Mouse (Mus musculus) embryonic facial prominence, embryonic 14.5 days (tissue): ENCODE data around the gene Zfp106. TPM values are rescaled to one million over a fixed set of nuclear protein-coding genes. Genes with fewer than 3 reads are reported as not detected.

Source experiments
- ATAC-seq: fragments of 200-750 bp; cut with Nextera tagmentation; 2 replicates; pipeline ENCODE4 v1.8.0; 2017; ENCODE audit warnings: low read depth, moderate number of reproducible peaks, moderate TSS enrichment
- DNase-seq: peaks from one replicate; pipeline ENCODE4 v3.0.0-alpha.2; 2015; ENCODE audit warnings: low spot score
- H3K27ac ChIP-seq: fragments of 300-500 bp; sonication (generic); replicated peaks from 2 replicates; pipeline ENCODE4 v1.5.1; 2014; ENCODE audit warnings: low read depth, mild to moderate bottlenecking, low read length, moderate library complexity
- H3K27me3 ChIP-seq: fragments of 300-500 bp; sonication (generic); replicated peaks from 2 replicates; pipeline ENCODE4 v1.6.1; 2014; ENCODE audit warnings: low read length; ENCODE audit not compliant: control insufficient read depth, insufficient read depth
- H3K36me3 ChIP-seq: fragments of 300-500 bp; sonication (generic); 2 replicates; pipeline ENCODE4 v1.6.1; 2014; ENCODE audit warnings: low read length, mixed read lengths; ENCODE audit not compliant: control insufficient read depth, insufficient read depth
- H3K4me1 ChIP-seq: fragments of 300-500 bp; sonication (generic); 2 replicates; pipeline ENCODE4 v1.6.1; 2014; ENCODE audit warnings: antibody characterized with exemption, low read length; ENCODE audit not compliant: control insufficient read depth, insufficient read depth
- H3K4me2 ChIP-seq: fragments of 300-500 bp; sonication (generic); 2 replicates; pipeline ENCODE4 v1.6.1; 2014; ENCODE audit warnings: low read depth, mild to moderate bottlenecking, low read length, moderate library complexity, mixed read lengths
- H3K4me3 ChIP-seq: fragments of 300-500 bp; sonication (generic); 2 replicates; pipeline ENCODE4 v1.5.1; 2014; ENCODE audit warnings: low read depth, mild to moderate bottlenecking, low read length
- H3K9ac ChIP-seq: fragments of 300-500 bp; sonication (generic); 2 replicates; pipeline ENCODE4 v1.6.1; 2014; ENCODE audit warnings: low read depth, mild to moderate bottlenecking, low read length, moderate library complexity, mixed read lengths
- H3K9me3 ChIP-seq: fragments of 300-500 bp; sonication (generic); 2 replicates; pipeline ENCODE4 v1.6.1; 2016; ENCODE audit warnings: low read length; ENCODE audit not compliant: control insufficient read depth
- WGBS: fragments of 180-500 bp; shearing (Covaris S2); extraction: QIAGEN DNeasy Blood & Tissue Kit; methylation state at CpG from one replicate; pipeline ENCODE4 v1.1.7; 2014; 5-methylcytosine and 5-hydroxymethylcytosine counted together
- polyA plus RNA-seq: library from polyadenylated mRNA; unstranded; fragments of >200 nt; fragmentation: Nextera tagmentation; extraction: Ambion mirVana; gene quantifications from 2 replicates; pipeline ENCODE4 v1.2.1, GENCODE M21; 2014

Gene Zfp106
- polyA plus RNA-seq, 1 experiment from 2014 or later: 65.4 TPM

GRCm38 (mm10) chr2:120463328-120463727, 100.3 kb downstream of the Zfp106 start:
- Histone ChIP-seq H3K27me3 (no peaks in the 10 kb centered on the region), H3K4me3 (no peak overlapping the region), H3K9me3 (no peaks in the 10 kb centered on the region), H3K27ac (no peak overlapping the region), H3K36me3 (no peaks in the 10 kb centered on the region), H3K4me2 (no peak overlapping the region), H3K4me1 (no peaks in the 10 kb centered on the region), H3K9ac (no peak overlapping the region)
- DNase-seq (peak; percentile 20), ATAC-seq (no peak)
- 79% methylated on average over 7 of the region's 7 CpGs for WGBS

- WGBS: 84% methylated on average over 4 of the region's 4 CpGs
- DNase-seq (no peak), ATAC-seq (no peak)
- Histone ChIP-seq H3K27ac (no peak overlapping the region), H3K4me2 (no peak overlapping the region), H3K9me3 (no peaks in the 10 kb centered on the region), H3K9ac (no peak overlapping the region), H3K4me1 (no peaks in the 10 kb centered on the region), H3K4me3 (no peak overlapping the region), H3K36me3 (no peaks in the 10 kb centered on the region), H3K27me3 (no peaks in the 10 kb centered on the region)
Observed at GRCm38 (mm10) chr2:120460216-120460615, 103.4 kb downstream of the Zfp106 start.

Other genes with a start within 250 kb of the Zfp106 start
- 1.7 and 2.5 TPM in 2 replicates for gene Pla2g4f, start 249.7 kb downstream of the Zfp106 start, polyA plus RNA-seq
- 22.3 and 27.0 TPM in 2 replicates for gene Vps39, start 210.7 kb downstream of the Zfp106 start, polyA plus RNA-seq
- gene Ganc, start 159.9 kb downstream of the Zfp106 start, polyA plus RNA-seq: 8.7 and 9.4 TPM in 2 replicates
- gene Tmem87a, start 159.7 kb downstream of the Zfp106 start, polyA plus RNA-seq: 9.7 and 11.1 TPM in 2 replicates
- 4.5 and 6.7 TPM in 2 replicates for gene Capn3, start 107.8 kb downstream of the Zfp106 start, polyA plus RNA-seq
- 47.8 and 51.2 TPM in 2 replicates for gene Snap23, start 3.8 kb upstream of the Zfp106 start, polyA plus RNA-seq
- gene Haus2, start 45.5 kb upstream of the Zfp106 start, polyA plus RNA-seq: 17.7 and 22.7 TPM in 2 replicates
- 16.7 and 19.9 TPM in 2 replicates for gene Lrrc57, start 45.7 kb upstream of the Zfp106 start, polyA plus RNA-seq
- gene Stard9, start 65.3 kb upstream of the Zfp106 start, polyA plus RNA-seq: 8.6 and 9.2 TPM in 2 replicates